Mouse (Mus musculus) ES-E14 (cell line): ENCODE data around the gene Klhl41. TPM values are rescaled to one million over a fixed set of nuclear protein-coding genes. Genes with fewer than 3 reads are reported as not detected.

Experiments used
- DNase-seq: peaks from one replicate; pipeline ENCODE4 v3.0.0-alpha.2; 2013; ENCODE audit warnings: low read depth, low spot score
- H3K27ac ChIP-seq: 2 replicates; pipeline ENCODE4 v1.5.1; 2012; ENCODE audit warnings: low read depth, mild to moderate bottlenecking, low read length, moderate library complexity, mixed read lengths; ENCODE audit not compliant: poor library complexity, insufficient read depth, severe bottlenecking
- H3K36me3 ChIP-seq: 2 replicates; pipeline ENCODE4 v1.6.1; 2012; ENCODE audit warnings: mild to moderate bottlenecking, low read length, moderate library complexity, mixed read lengths; ENCODE audit not compliant: control insufficient read depth, poor library complexity, insufficient read depth, severe bottlenecking
- H3K4me1 ChIP-seq, 2 experiments: fragments of 150-350 bp in 1 of 2; sonication (generic) in 1 of 2; 2 replicates each; pipeline ENCODE4 v1.6.1; 2012; ENCODE audit warnings: low read length in 2 of 2, mild to moderate bottlenecking in 1 of 2, mixed read lengths in 1 of 2; ENCODE audit not compliant: control insufficient read depth in 2 of 2, insufficient read depth in 2 of 2, poor library complexity in 1 of 2
- H3K4me3 ChIP-seq, 2 experiments: fragments of 150-350 bp in 1 of 2; sonication (generic) in 1 of 2; 2 replicates each; pipeline ENCODE4 v1.5.1; 2012; ENCODE audit warnings: low read length in 2 of 2, low read depth in 1 of 2, mild to moderate bottlenecking in 1 of 2, mixed read lengths in 1 of 2; ENCODE audit not compliant: insufficient read depth in 1 of 2, poor library complexity in 1 of 2, severe bottlenecking in 1 of 2
- H3K9ac ChIP-seq: 2 replicates; pipeline ENCODE4 v1.6.1; 2012; ENCODE audit warnings: low read depth, mild to moderate bottlenecking, low read length, mixed read lengths; ENCODE audit not compliant: poor library complexity, insufficient read depth, severe bottlenecking
- H3K9me3 ChIP-seq: fragments of 150-350 bp; sonication (generic); 2 replicates; pipeline ENCODE4 v1.6.1; 2012; ENCODE audit warnings: low read depth, mild to moderate bottlenecking, low read length; ENCODE audit not compliant: control insufficient read depth, insufficient read depth
- CHD2 ChIP-seq: IDR thresholded peaks from 2 replicates; pipeline ENCODE4 v1.6.1; 2014; ENCODE audit warnings: mild to moderate bottlenecking, low read depth, low read length, inconsistent platforms
- HCFC1 ChIP-seq: IDR thresholded peaks from 2 replicates; pipeline ENCODE4 v1.6.1; 2012; ENCODE audit warnings: low read length, inconsistent platforms, borderline replicate concordance; ENCODE audit not compliant: insufficient read depth
- MAFK ChIP-seq: IDR thresholded peaks from 2 replicates; pipeline ENCODE4 v1.6.1; 2014; ENCODE audit warnings: mild to moderate bottlenecking, low read depth, low read length, inconsistent platforms; ENCODE audit not compliant: insufficient read depth
- ZC3H11A ChIP-seq: IDR thresholded peaks from 2 replicates; pipeline ENCODE4 v1.6.1; 2012; ENCODE audit warnings: low read depth, mild to moderate bottlenecking, inconsistent platforms, low read length, borderline replicate concordance
- ZNF384 ChIP-seq: IDR thresholded peaks from 2 replicates; pipeline ENCODE4 v1.6.1; 2012; ENCODE audit warnings: low read depth, low read length, inconsistent platforms
- in situ Hi-C, 2 experiments: fragments of 600-800 bp; cut with MboI; formaldehyde crosslinking; loops; one replicate each; pipeline ENCODE4 v1.15.1; 2025; ENCODE audit warnings: low sequenced_read_pairs in 2 of 2, inconsistent platforms in 1 of 2; ENCODE audit not compliant: unreplicated experiment in 2 of 2
- total RNA-seq: library from RNA; depleted of rRNA; stranded (reverse); fragments of 300-350 nt; gene quantifications from 2 replicates; pipeline ENCODE4 v1.2.3, GENCODE M21; 2012

Gene Klhl41
- total RNA-seq, 1 experiment: 0.40 TPM

DNA sequence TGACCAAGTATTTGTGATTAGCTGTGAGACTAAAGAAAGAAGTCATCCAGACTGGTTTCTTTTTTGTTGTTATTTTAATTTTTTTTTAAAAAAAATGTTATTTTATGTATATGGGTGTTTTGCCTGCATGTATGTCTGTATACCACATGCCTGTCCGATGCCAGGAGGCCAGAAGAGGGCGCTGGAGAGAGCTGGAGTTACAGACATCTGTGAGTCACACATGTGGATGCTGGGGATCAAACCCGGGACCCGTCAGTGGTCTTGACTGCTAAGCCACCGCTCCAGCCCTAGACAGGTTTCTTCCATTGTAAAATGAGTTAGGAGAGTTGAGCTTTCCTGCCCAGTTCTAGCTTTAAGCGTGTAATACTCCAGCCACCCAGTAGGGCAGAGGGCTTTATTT is 10.1 kb downstream of the Klhl41 start:
- H3K36me3 ChIP-seq: no peaks in the 10 kb centered on the region
- peak; percentile 73 for DNase-seq
- H3K27ac ChIP-seq: no peak overlapping the region
- H3K9me3 ChIP-seq: no peaks in the 10 kb centered on the region
- H3K4me1 ChIP-seq: no peaks in the 10 kb centered on the region
- H3K9ac ChIP-seq: no peak overlapping the region
- TF ChIP-seq ZNF384 (no peak), ZC3H11A (no peak), CHD2 (no peak), HCFC1 (no peak), MAFK (no peak)
- in situ Hi-C loops: no loop called here
- no peak overlapping the region for H3K4me3 ChIP-seq

DNA sequence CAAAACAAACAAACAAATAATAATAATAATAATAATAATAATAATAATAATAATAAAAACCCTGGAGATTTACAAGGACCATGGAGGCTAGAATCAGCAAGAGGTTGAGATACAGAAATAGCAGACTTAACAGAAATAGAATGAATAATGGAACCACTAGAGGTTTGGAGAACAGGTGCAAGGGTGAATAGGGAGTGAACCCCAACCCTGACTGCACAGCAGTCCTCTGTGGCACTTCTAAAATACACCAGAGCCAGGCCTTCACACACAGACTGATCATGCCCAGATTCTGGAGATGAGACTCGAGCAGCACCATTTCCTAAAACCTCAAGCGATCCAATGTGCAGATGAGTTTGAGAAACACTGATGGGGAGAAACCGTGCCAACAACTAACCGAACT is 12.0 kb downstream of the Klhl41 start:
- TF ChIP-seq ZC3H11A (no peak), CHD2 (no peak), MAFK (no peak), HCFC1 (no peak), ZNF384 (no peak)
- H3K27ac ChIP-seq: no peak overlapping the region
- no peak for DNase-seq
- no peaks in the 10 kb centered on the region for H3K36me3 ChIP-seq
- no peaks in the 10 kb centered on the region for H3K9me3 ChIP-seq
- in situ Hi-C loops: no loop called here
- H3K4me1 ChIP-seq: no peaks in the 10 kb centered on the region
- no peak overlapping the region for H3K9ac ChIP-seq
- no peak overlapping the region for H3K4me3 ChIP-seq

DNA sequence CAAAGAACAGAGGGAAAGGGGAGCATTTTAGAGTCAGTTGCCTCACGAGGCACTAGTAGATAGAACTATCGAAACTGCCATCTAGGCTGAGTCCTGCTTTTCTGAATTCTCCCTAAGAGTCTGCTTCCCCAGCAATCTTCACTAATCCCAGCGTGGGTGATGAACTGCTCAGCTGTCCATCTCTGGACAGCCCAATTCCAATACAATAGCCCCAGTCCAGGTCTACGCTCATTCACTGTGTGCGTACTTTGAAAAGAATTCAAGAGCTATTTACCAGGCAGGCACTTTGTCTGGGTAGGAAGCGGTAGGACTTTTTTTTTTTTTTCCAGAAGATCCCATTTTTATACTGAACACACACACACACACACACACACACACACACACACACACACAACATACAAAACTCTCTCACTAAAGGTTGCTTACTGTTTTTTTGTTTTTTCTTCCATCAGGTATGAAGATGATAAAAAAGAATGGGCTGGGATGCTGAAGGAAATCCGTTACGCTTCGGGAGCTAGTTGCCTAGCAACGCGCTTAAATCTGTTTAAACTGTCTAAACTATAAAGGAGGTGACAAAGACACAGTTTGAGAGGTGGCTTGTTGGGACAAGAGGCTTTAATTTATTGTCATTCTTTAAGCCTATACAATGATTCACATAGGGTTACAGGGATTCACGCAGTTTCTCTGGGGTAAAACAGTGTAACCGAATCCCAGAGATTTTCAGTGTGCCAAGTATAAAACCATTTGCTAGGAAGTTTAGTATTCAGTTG is 13.3 kb downstream of the Klhl41 start:
- Histone ChIP-seq H3K27ac (no peak overlapping the region), H3K9ac (no peak overlapping the region), H3K9me3 (no peaks in the 10 kb centered on the region), H3K4me1 (no peaks in the 10 kb centered on the region), H3K4me3 (no peak overlapping the region), H3K36me3 (no peaks in the 10 kb centered on the region)
- TF ChIP-seq CHD2 (no peak), ZNF384 (no peak), HCFC1 (no peak), ZC3H11A (no peak)
- no peak for DNase-seq
- in situ Hi-C loops: no loop called here

DNA sequence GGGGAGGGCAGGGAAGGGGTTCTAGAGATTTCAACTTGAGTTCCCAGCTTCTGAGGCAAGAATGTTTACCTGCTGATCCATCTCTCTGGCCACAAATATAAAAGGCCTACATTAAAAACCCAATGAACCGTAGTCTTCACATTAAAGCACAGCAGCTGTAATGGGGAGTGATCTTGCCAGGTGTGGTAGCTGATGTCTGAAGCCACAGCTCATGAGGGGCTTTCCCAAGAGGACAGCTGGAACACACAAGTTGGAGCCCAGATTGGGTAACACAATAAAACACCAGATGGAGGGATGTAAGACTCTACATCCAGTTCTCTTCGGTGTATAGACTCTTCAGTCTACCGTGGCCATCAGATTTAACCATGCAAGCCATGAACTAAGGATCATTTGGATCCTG is 14.6 kb downstream of the Klhl41 start:
- no peak overlapping the region for H3K4me3 ChIP-seq
- no peak for DNase-seq
- TF ChIP-seq HCFC1: no peak
- no peak for TF ChIP-seq MAFK
- no peak for TF ChIP-seq ZC3H11A
- no peak for TF ChIP-seq CHD2
- no peak for TF ChIP-seq ZNF384
- in situ Hi-C loops: no loop called here
- H3K9me3 ChIP-seq: no peaks in the 10 kb centered on the region
- H3K4me1 ChIP-seq: no peaks in the 10 kb centered on the region
- H3K27ac ChIP-seq: no peak overlapping the region; the same call in 1 of the 2 replicates
- no peaks in the 10 kb centered on the region; the same call in 1 of the 2 replicates for H3K36me3 ChIP-seq
- no peak overlapping the region for H3K9ac ChIP-seq

DNA sequence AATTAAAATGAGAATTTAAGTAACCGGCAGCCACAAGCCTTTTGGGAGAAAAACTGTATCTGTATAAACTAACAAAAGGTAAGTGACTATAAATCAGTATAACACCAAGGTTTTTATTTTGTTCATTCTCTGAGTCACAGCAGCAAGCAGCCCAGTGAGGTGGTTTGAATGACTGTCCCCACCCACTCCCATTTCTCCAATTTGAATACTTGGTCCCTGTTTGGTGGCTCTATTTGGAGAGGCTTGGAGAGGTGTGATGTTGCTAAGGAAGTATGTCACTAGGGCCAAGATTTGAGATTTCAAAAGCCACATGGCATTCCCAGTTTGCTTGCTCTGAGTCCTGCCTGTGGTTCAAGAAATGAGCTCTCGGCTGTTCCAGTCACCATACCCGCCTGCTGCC is 20.3 kb downstream of the Klhl41 start:
- Histone ChIP-seq H3K27ac (no peak overlapping the region), H3K4me3 (no peak overlapping the region), H3K9me3 (no peaks in the 10 kb centered on the region), H3K36me3 (peaks cover 8% of the 10 kb centered on the region), H3K9ac (no peak overlapping the region), H3K4me1 (no peaks in the 10 kb centered on the region)
- DNase-seq: no peak
- in situ Hi-C loops: no loop called here
- no peak for TF ChIP-seq MAFK
- no peak for TF ChIP-seq CHD2
- no peak for TF ChIP-seq ZC3H11A
- TF ChIP-seq ZNF384: no peak
- TF ChIP-seq HCFC1: no peak
